Mouse (Mus musculus) layer of hippocampus, adult 8-10 months (tissue): ENCODE measurements around the gene Tssk1. TPM values are rescaled to one million over a fixed set of nuclear protein-coding genes. Genes with fewer than 3 reads are reported as not detected.

Source experiments
- DNase-seq, 2 experiments: peaks; one replicate each; pipeline ENCODE4 v3.0.0; 2022; ENCODE audit warnings: low spot score in 2 of 2
- total RNA-seq, 4 experiments: library from RNA; stranded (reverse); gene quantifications; 2 replicates each; pipeline ENCODE4 v1.2.4; 2022

Gene Tssk1
- total RNA-seq, 4 experiments from 2014 or later: 0.16 TPM; not detected in 3

- DNase-seq: no peak
Observed at GRCm38 (mm10) chr16:17943466-17943865, 49.4 kb downstream of the Tssk1 start.

GRCm38 (mm10) chr16:17945081-17945831 is 51.2 kb downstream of the Tssk1 start:
- no peak for DNase-seq

Other genes starting within 250 kb of the Tssk1 start
- 10 to 100 TPM; 29.8 to 42.6 (median 41.3) TPM for gene Ccdc74a, start 247.8 kb upstream of the Tssk1 start, total RNA-seq
- gene Med15, start 161.3 kb upstream of the Tssk1 start, total RNA-seq: 10 to 100 TPM; 72.6 to 84.6 (median 78.3) TPM
- gene Klhl22, start 134.6 kb upstream of the Tssk1 start, total RNA-seq: 100 to 1,000 TPM in 2 of 4 experiments, 10 to 100 TPM in 2; 95.8 to 105 (median 101) TPM
- gene Scarf2, start 96.9 kb upstream of the Tssk1 start, total RNA-seq: 1 to 10 TPM; 1.9 to 4.7 (median 3.0) TPM
- gene B830017H08Rik, start 61.1 kb upstream of the Tssk1 start, total RNA-seq: 1 to 10 TPM; 2.7 to 3.9 (median 3.4) TPM
- 10 to 100 TPM in 3 of 4 experiments, 1 to 10 TPM in 1; 9.4 to 15.9 (median 12.6) TPM for gene Car15, start 55.9 kb upstream of the Tssk1 start, total RNA-seq
- 1 to 10 TPM in 3 of 4 experiments, under 1 TPM in 1; 0.73 to 2.6 (median 1.6) TPM for gene Gm20518, start 2.6 kb upstream of the Tssk1 start, total RNA-seq
- gene Dgcr2, start 4.3 kb downstream of the Tssk1 start, total RNA-seq: 100 to 1,000 TPM in 3 of 4 experiments, 10 to 100 TPM in 1; 97.2 to 106 (median 103) TPM
- gene Tssk2, start 4.4 kb downstream of the Tssk1 start, total RNA-seq: not detected
- 10 to 100 TPM; 28.5 to 33.3 (median 30.7) TPM for gene Ess2, start 17.1 kb downstream of the Tssk1 start, total RNA-seq
- gene Gsc2, start 20.8 kb downstream of the Tssk1 start, total RNA-seq: not detected
- 10 to 100 TPM; 37.8 to 57.7 (median 47.1) TPM for gene Slc25a1, start 34.0 kb downstream of the Tssk1 start, total RNA-seq
- gene Vpreb2, start 86.2 kb downstream of the Tssk1 start, total RNA-seq: not detected
- gene Dgcr6, start 158.6 kb downstream of the Tssk1 start, total RNA-seq: 10 to 100 TPM; 72.9 to 89.1 (median 76.9) TPM
- gene Prodh, start 196.0 kb downstream of the Tssk1 start, total RNA-seq: 10 to 100 TPM; 39.8 to 45.6 (median 40.5) TPM
- 10 to 100 TPM; 96.1 to 98.8 (median 97.6) TPM for gene Rtn4r, start 233.4 kb downstream of the Tssk1 start, total RNA-seq